Comparison of ENCODE assay signal across 8 mouse cellular contexts in genomic region chr11:58955143-58955867, GRCm38 (mm10). TPM values are rescaled to one million over a fixed set of nuclear protein-coding genes. Genes with fewer than 3 reads are reported as not detected.
DNase-seq lines count a peak whose midpoint lies in the region; ATAC-seq and TF ChIP-seq lines count a peak whose summit lies in the region.

No protein-coding gene starts in this region.

- peak overlapping the region; percentile 98 for H3K27ac ChIP-seq in testis, adult 2 months (ENCODE audit: control insufficient read depth, insufficient read depth, low read depth, low read length)
- peak overlapping the region; percentile 100 for H3K27ac ChIP-seq in hindbrain, embryonic 15.5 days (replicated peaks)
- peak overlapping the region; percentile 95 for H3K27ac ChIP-seq in macrophage

- peak; percentile 12; the same call in 1 of the 2 replicates for ATAC-seq in cerebellum, adult (ENCODE audit: insufficient number of reproducible peaks, low FRiP score, low TSS enrichment)
- ATAC-seq in hindbrain, embryonic 15.5 days (ENCODE audit: low FRiP score, low read depth) = 0 out of 2 replicates have a peak, but pooled peaks have one; percentile 14

- peak overlapping the region; percentile 92 for H3K4me3 ChIP-seq in testis, adult 2 months (ENCODE audit: control insufficient read depth, low read depth, low read length)
- peak overlapping the region; percentile 76 for H3K4me3 ChIP-seq in hindbrain, embryonic 15.5 days
- H3K4me3 ChIP-seq in macrophage (ENCODE audit: inconsistent target) = peak overlapping the region; percentile 95

- H3K9me3 ChIP-seq in hindbrain, embryonic 15.5 days = no peaks in the 10 kb centered on the region

- WGBS in hindbrain, embryonic 15.5 days = under 1% methylated on average over 20 of the region's 20 CpGs
- WGBS in macrophage (ENCODE audit: missing documents) = under 1% methylated on average over 20 of the region's 20 CpGs

- peaks cover 33% of the 10 kb centered on the region for H3K79me2 ChIP-seq in macrophage (ENCODE audit: inconsistent target)

- no peak for TF ChIP-seq CTCF in testis, adult 2 months (IDR thresholded peaks at IDR 0.05; ENCODE audit: control insufficient read depth, insufficient read depth, insufficient replicate concordance, low read depth, low read length)

- H3K27me3 ChIP-seq in testis, adult 2 months (ENCODE audit: control insufficient read depth, insufficient read depth, low read length) = no peaks in the 10 kb centered on the region
- H3K27me3 ChIP-seq in hindbrain, embryonic 15.5 days = no peaks in the 10 kb centered on the region

- H3K4me2 ChIP-seq in hindbrain, embryonic 15.5 days = peak overlapping the region; percentile 80

- no peaks in the 10 kb centered on the region for H3K36me3 ChIP-seq in testis, adult 2 months (ENCODE audit: control insufficient read depth, insufficient read depth, low read length)
- H3K36me3 ChIP-seq in hindbrain, embryonic 15.5 days = no peaks in the 10 kb centered on the region
- peaks cover 7% of the 10 kb centered on the region; the same call in 1 of the 2 replicates for H3K36me3 ChIP-seq in macrophage (ENCODE audit: inconsistent target)

- H3K9ac ChIP-seq in hindbrain, embryonic 15.5 days = peak overlapping the region; percentile 92

- peaks cover 15% of the 10 kb centered on the region for H3K4me1 ChIP-seq in testis, adult 2 months (ENCODE audit: control insufficient read depth, insufficient read depth, low read length)
- H3K4me1 ChIP-seq in hindbrain, embryonic 15.5 days (replicated peaks) = peaks cover 62% of the 10 kb centered on the region

- TF ChIP-seq POLR2A in testis, adult 2 months (IDR thresholded peaks at IDR 0.05; ENCODE audit: control insufficient read depth, low read depth, low read length) = peak; percentile 9; the same call in 1 of the 2 replicates

- no peak for DNase-seq in cerebellum, postnatal 4 days (ENCODE audit: low spot score in 2 of 2)
- DNase-seq in testis, postnatal 10 days (ENCODE audit: low spot score) = no peak
- peak; percentile 61 for DNase-seq in testis, postnatal 14 days (ENCODE audit: low spot score)
- DNase-seq in T-cell, adult 2 months (ENCODE audit: low spot score) = no peak

RNA-seq across cellular contexts. Expression of gene Hist3h2a, which starts 0.8 kb away (rescaled TPM):
- polyA plus RNA-seq in testis, adult 2 months (2012; rRNA removed) = 6.4 and 6.5 TPM in 2 replicates
- polyA plus RNA-seq in hindbrain, embryonic 15.5 days (2015; fragmentation: Nextera tagmentation; extraction: Ambion mirVana) = 96.0 and 96.7 TPM in 2 replicates
- 100 to 1,000 TPM in 5 of 26 experiments, 10 to 100 TPM in 18, 1 to 10 TPM in 3; 6.6 to 134 (median 27.4) TPM for total RNA-seq in macrophage (2018; cell fraction: chromatin; rRNA removed)
- total RNA-seq in macrophage (2018; cell fraction: cytosol; rRNA removed) = 10 to 100 TPM; 19.1 to 74.1 (median 48.6) TPM
- 100 to 1,000 TPM in 5 of 26 experiments, 10 to 100 TPM in 21; 14.1 to 225 (median 52.5) TPM for total RNA-seq in macrophage (2018; cell fraction: nucleus; rRNA removed)
- polyA plus RNA-seq in macrophage (2018) = 16.2 to 56.9 TPM (median 24.3 TPM) in 3 replicates

RNA-seq across cellular contexts. Expression of gene Trim17, which starts 0.8 kb away (rescaled TPM):
- polyA plus RNA-seq in testis, adult 2 months (2012; rRNA removed) = 166 and 167 TPM in 2 replicates
- 1.4 TPM in 2 replicates for polyA plus RNA-seq in hindbrain, embryonic 15.5 days (2015; fragmentation: Nextera tagmentation; extraction: Ambion mirVana)
- total RNA-seq in macrophage (2018; cell fraction: chromatin; rRNA removed) = 1 to 10 TPM in 3 of 26 experiments, under 1 TPM in 18, not detected in 5; 0.25 to 1.5 (median 0.54) TPM
- under 1 TPM in 25 of 26 experiments, not detected in 1; 0.04 to 0.30 (median 0.11) TPM for total RNA-seq in macrophage (2018; cell fraction: cytosol; rRNA removed)
- total RNA-seq in macrophage (2018; cell fraction: nucleus; rRNA removed) = under 1 TPM in 24 of 26 experiments, not detected in 2; 0.16 to 0.98 (median 0.52) TPM
- 0.07 to 0.14 TPM in 2 of 3 replicates, not detected in the other for polyA plus RNA-seq in macrophage (2018)

RNA-seq across cellular contexts. Expression of gene Hist3h2ba, which starts 6.6 kb away (rescaled TPM):
- 8.7 and 8.9 TPM in 2 replicates for polyA plus RNA-seq in testis, adult 2 months (2012; rRNA removed)
- polyA plus RNA-seq in hindbrain, embryonic 15.5 days (2015; fragmentation: Nextera tagmentation; extraction: Ambion mirVana) = 230 and 238 TPM in 2 replicates
- not detected for total RNA-seq in macrophage (2018; cell fraction: chromatin; rRNA removed)
- total RNA-seq in macrophage (2018; cell fraction: cytosol; rRNA removed) = 1 to 10 TPM in 9 of 26 experiments, under 1 TPM in 15, not detected in 2; 0.45 to 2.0 (median 0.95) TPM
- 1 to 10 TPM in 2 of 26 experiments, not detected in 24; 1.4 to 1.8 TPM for total RNA-seq in macrophage (2018; cell fraction: nucleus; rRNA removed)
- 0.50 to 0.78 TPM in 2 of 3 replicates, not detected in the other for polyA plus RNA-seq in macrophage (2018)

RNA-seq across cellular contexts. Expression of gene Rnf187, which starts 16.6 kb away (rescaled TPM):
- 215 and 247 TPM in 2 replicates for polyA plus RNA-seq in testis, adult 2 months (2012; rRNA removed)
- 603 and 674 TPM in 2 replicates for polyA plus RNA-seq in hindbrain, embryonic 15.5 days (2015; fragmentation: Nextera tagmentation; extraction: Ambion mirVana)
- total RNA-seq in macrophage (2018; cell fraction: chromatin; rRNA removed) = 10 to 100 TPM in 17 of 26 experiments, 1 to 10 TPM in 9; 2.9 to 35.0 (median 14.9) TPM
- 100 to 1,000 TPM in 13 of 26 experiments, 10 to 100 TPM in 13; 69.7 to 129 (median 99.3) TPM for total RNA-seq in macrophage (2018; cell fraction: cytosol; rRNA removed)
- total RNA-seq in macrophage (2018; cell fraction: nucleus; rRNA removed) = 10 to 100 TPM; 18.7 to 68.4 (median 36.7) TPM
- polyA plus RNA-seq in macrophage (2018) = 45.0 to 110 TPM (median 97.1 TPM) in 3 replicates

RNA-seq across cellular contexts. Expression of gene Trim11, which starts 22.6 kb away (rescaled TPM):
- polyA plus RNA-seq in testis, adult 2 months (2012; rRNA removed) = 44.1 and 48.9 TPM in 2 replicates
- 19.3 and 20.7 TPM in 2 replicates for polyA plus RNA-seq in hindbrain, embryonic 15.5 days (2015; fragmentation: Nextera tagmentation; extraction: Ambion mirVana)
- 10 to 100 TPM; 24.2 to 97.7 (median 71.8) TPM for total RNA-seq in macrophage (2018; cell fraction: chromatin; rRNA removed)
- total RNA-seq in macrophage (2018; cell fraction: cytosol; rRNA removed) = 10 to 100 TPM in 22 of 26 experiments, 1 to 10 TPM in 4; 7.7 to 22.5 (median 18.0) TPM
- 10 to 100 TPM; 18.6 to 83.1 (median 49.3) TPM for total RNA-seq in macrophage (2018; cell fraction: nucleus; rRNA removed)
- polyA plus RNA-seq in macrophage (2018) = 11.4 to 20.3 TPM (median 14.2 TPM) in 3 replicates

Comparison
In these comparisons a context has a peak if more than half of its experiments do, and no peak if none do; other contexts are left out.
1. RNA of gene Trim17, which starts 0.8 kb away (polyA plus RNA-seq): 166 to 167 TPM in testis, adult 2 months; 1.4 TPM in hindbrain, embryonic 15.5 days and 0.07 to 0.14 TPM in macrophage; every median in the first group is over 10 times any median in the second.
2. RNA of gene Hist3h2ba, which starts 6.6 kb away (polyA plus RNA-seq): 230 to 238 TPM in hindbrain, embryonic 15.5 days; 8.7 to 8.9 TPM in testis, adult 2 months and 0.50 to 0.78 TPM in macrophage; every median in the first group is over 10 times any median in the second.
3. Peak in every context shown above with its lines, with median percentiles within 50 percentile points of each other: H3K27ac ChIP-seq and H3K4me3 ChIP-seq.